Mouse (Mus musculus) lung, adult 2 months (tissue): ENCODE data around the gene Aqp12.

ENCODE experiments used
- CTCF ChIP-seq: fragments of 200-500 bp; IDR thresholded peaks from 2 replicates; pipeline ENCODE4 v1.5.1; 2011; ENCODE audit warnings: mild to moderate bottlenecking, low read length, control low read depth; ENCODE audit not compliant: insufficient read depth
- POLR2A ChIP-seq: fragments of 200-500 bp; IDR thresholded peaks from 2 replicates; pipeline ENCODE4 v1.6.1; 2011; ENCODE audit warnings: low read depth, mild to moderate bottlenecking, control low read depth, low read length, borderline replicate concordance; ENCODE audit errors: extremely low read depth

DNA sequence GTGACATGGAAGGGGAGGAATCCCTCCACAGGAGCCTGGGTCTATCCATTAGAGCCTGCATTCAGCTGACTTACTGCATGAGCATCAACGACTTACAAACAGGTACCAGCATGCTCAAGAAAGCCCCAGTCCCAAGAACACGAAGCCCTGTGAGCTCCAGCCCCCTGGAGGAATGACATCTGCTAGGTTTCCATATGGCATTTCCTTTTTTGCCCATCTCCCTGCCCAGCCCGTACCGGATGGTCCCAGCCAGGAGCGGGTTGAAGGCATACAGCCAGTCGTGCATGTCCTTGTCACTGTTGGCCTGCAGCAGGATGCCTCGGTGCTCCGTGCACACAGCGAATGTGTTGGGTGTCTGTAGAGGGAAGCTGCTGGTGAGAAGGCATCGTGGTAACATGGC, 12.6 kb downstream of the Aqp12 start:
- TF ChIP-seq POLR2A (no peak), CTCF (no peak)
